Mouse (Mus musculus) splenic B cell, adult 2 months (primary cell): ENCODE measurements around the gene Gsta4.
"Not testable (repeated sequence)": the region's sequence is repeated elsewhere in the genome, so short reads cannot be mapped to it uniquely, and the experiment has no call there.

Experiments used
- DNase-seq: peaks from one replicate; pipeline ENCODE4 v3.0.0-alpha.2; 2011; ENCODE audit warnings: low read depth, low spot score
- H3K27me3 ChIP-seq: 2 replicates; pipeline ENCODE4 v1.6.1; 2012; ENCODE audit warnings: mild to moderate bottlenecking, low read length, moderate library complexity, mixed read lengths; ENCODE audit not compliant: control insufficient read depth, poor library complexity, insufficient read depth, severe bottlenecking
- H3K36me3 ChIP-seq: 2 replicates; pipeline ENCODE4 v1.6.1; 2012; ENCODE audit warnings: mild to moderate bottlenecking, low read length, moderate library complexity, mixed read lengths; ENCODE audit not compliant: control insufficient read depth, poor library complexity, insufficient read depth, severe bottlenecking

The Gsta4 gene

GRCm38 (mm10) chr9:78182474-78182873 is at the start of gene Gsta4:
Gene Gsta4 (plus strand): TSS chr9:78182774.
- not testable (repeated sequence) for DNase-seq, H3K36me3 ChIP-seq, H3K27me3 ChIP-seq

GRCm38 (mm10) chr9:78135658-78136057 is 46.9 kb upstream of the Gsta4 start:
- no peak for DNase-seq
- no peaks in the 10 kb centered on the region for H3K27me3 ChIP-seq
- no peaks in the 10 kb centered on the region for H3K36me3 ChIP-seq

GRCm38 (mm10) chr9:78138044-78138676 is 44.4 kb upstream of the Gsta4 start:
- H3K36me3 ChIP-seq = 0 out of 2 replicates have a peak, but pooled peaks cover 2% of the 10 kb centered on the region
- DNase-seq = peak; percentile 31
- H3K27me3 ChIP-seq = no peaks in the 10 kb centered on the region

GRCm38 (mm10) chr9:78139463-78139862 is 43.1 kb upstream of the Gsta4 start:
- H3K36me3 ChIP-seq = 0 out of 2 replicates have a peak, but pooled peaks cover 2% of the 10 kb centered on the region
- no peak for DNase-seq
- no peaks in the 10 kb centered on the region for H3K27me3 ChIP-seq

- no peak for DNase-seq
- Histone ChIP-seq H3K27me3 (no peaks in the 10 kb centered on the region), H3K36me3 (0 out of 2 replicates have a peak, but pooled peaks cover 2% of the 10 kb centered on the region)
These were observed 36.5 kb upstream of the Gsta4 start for GRCm38 (mm10) chr9:78146099-78146498.

- Histone ChIP-seq H3K27me3 (no peaks in the 10 kb centered on the region), H3K36me3 (0 out of 2 replicates have a peak, but pooled peaks cover 2% of the 10 kb centered on the region)
- no peak for DNase-seq
These were observed 35.9 kb upstream of the Gsta4 start for GRCm38 (mm10) chr9:78146627-78147026.

GRCm38 (mm10) chr9:78148149-78148548 is 34.4 kb upstream of the Gsta4 start:
- peak; percentile 8 for DNase-seq
- H3K36me3 ChIP-seq = no peaks in the 10 kb centered on the region
- no peaks in the 10 kb centered on the region for H3K27me3 ChIP-seq

- DNase-seq = peak; percentile 21
- H3K27me3 ChIP-seq, H3K36me3 ChIP-seq: not testable (repeated sequence)
These were observed 32.8 kb upstream of the Gsta4 start for GRCm38 (mm10) chr9:78149770-78150169.

- Histone ChIP-seq H3K36me3 (no peaks in the 10 kb centered on the region; the same call in 1 of the 2 replicates), H3K27me3 (no peaks in the 10 kb centered on the region)
- no peak for DNase-seq
These were observed 28.2 kb upstream of the Gsta4 start for GRCm38 (mm10) chr9:78154211-78154977.

- Histone ChIP-seq H3K27me3 (no peaks in the 10 kb centered on the region), H3K36me3 (no peaks in the 10 kb centered on the region; the same call in 1 of the 2 replicates)
- no peak for DNase-seq
These were observed 25.4 kb upstream of the Gsta4 start for GRCm38 (mm10) chr9:78157221-78157620.

GRCm38 (mm10) chr9:78163291-78163690 is 19.3 kb upstream of the Gsta4 start:
- no peak for DNase-seq
- H3K36me3 ChIP-seq = no peaks in the 10 kb centered on the region; the same call in 1 of the 2 replicates
- no peaks in the 10 kb centered on the region for H3K27me3 ChIP-seq

- DNase-seq = no peak
- H3K36me3 ChIP-seq = no peaks in the 10 kb centered on the region
- no peaks in the 10 kb centered on the region for H3K27me3 ChIP-seq
These were observed 17.8 kb upstream of the Gsta4 start for GRCm38 (mm10) chr9:78164741-78165140.

- H3K27me3 ChIP-seq = no peaks in the 10 kb centered on the region
These were observed 17.1 kb upstream of the Gsta4 start for GRCm38 (mm10) chr9:78165454-78165853.

GRCm38 (mm10) chr9:78166694-78167452 is 15.7 kb upstream of the Gsta4 start:
- Histone ChIP-seq H3K27me3 (no peaks in the 10 kb centered on the region), H3K36me3 (no peaks in the 10 kb centered on the region)
- DNase-seq = no peak

More at GRCm38 (mm10) chr9:78165454-78165853, 17.1 kb upstream of the Gsta4 start:
- H3K36me3 ChIP-seq = no peaks in the 10 kb centered on the region
- DNase-seq = no peak
